Mouse (Mus musculus): Measurements from ENCODE around the gene Rbfox3. TPM values are rescaled to one million over a fixed set of nuclear protein-coding genes. Genes with fewer than 3 reads are reported as not detected.

Gene Rbfox3
- polyA plus RNA-seq, 1 experiment from 2014 or later, result 0.13 TPM

- 18% methylated on average over 12 of the region's 12 CpGs for WGBS
- Histone ChIP-seq H3K4me1 (ENCODE audit: insufficient read depth) (no peaks in the 10 kb centered on the region), H3K36me3 (ENCODE audit: insufficient read depth) (no peaks in the 10 kb centered on the region), H3K9me3 (ENCODE audit: low read depth, low read length) (no peaks in the 10 kb centered on the region), H3K27me3 (ENCODE audit: insufficient read depth, low read length) (peaks cover 62% of the 10 kb centered on the region), H3K9ac (no peak overlapping the region), H3K4me3 (ENCODE audit: low read depth, low read length) (no peak overlapping the region), H3K4me2 (no peak overlapping the region), H3K27ac (ENCODE audit: low read depth) (no peak overlapping the region)
- ATAC-seq (ENCODE audit: insufficient read depth) (no peak), DNase-seq (peak; percentile 55)
- TF ChIP-seq CTCF (IDR thresholded peaks at IDR 0.05; ENCODE audit: low read depth), result no peak
Observed at GRCm38 (mm10) chr11:118906131-118906823, 5.1 kb downstream of the Rbfox3 start.

- no peak overlapping the region for H3K9ac ChIP-seq
- 27% methylated on average over 11 of the region's 11 CpGs for WGBS
- H3K27me3 ChIP-seq (ENCODE audit: insufficient read depth, low read length), result peaks cover 57% of the 10 kb centered on the region
- H3K4me3 ChIP-seq (ENCODE audit: low read depth, low read length), result no peak overlapping the region
- H3K9me3 ChIP-seq (ENCODE audit: low read depth, low read length), result no peaks in the 10 kb centered on the region
- no peak for TF ChIP-seq CTCF (IDR thresholded peaks at IDR 0.05; ENCODE audit: low read depth)
- ATAC-seq (ENCODE audit: insufficient read depth) (no peak), DNase-seq (no peak)
- H3K4me2 ChIP-seq, result no peak overlapping the region
- H3K27ac ChIP-seq (ENCODE audit: low read depth), result no peak overlapping the region
- H3K36me3 ChIP-seq (ENCODE audit: insufficient read depth), result no peaks in the 10 kb centered on the region
- H3K4me1 ChIP-seq (ENCODE audit: insufficient read depth), result no peaks in the 10 kb centered on the region
Observed at GRCm38 (mm10) chr11:118905656-118906055, 5.7 kb downstream of the Rbfox3 start.

GRCm38 (mm10) chr11:118904253-118904652 is 7.1 kb downstream of the Rbfox3 start:
- peaks cover 50% of the 10 kb centered on the region for H3K27me3 ChIP-seq (ENCODE audit: insufficient read depth, low read length)
- TF ChIP-seq CTCF (IDR thresholded peaks at IDR 0.05; ENCODE audit: low read depth), result no peak
- no peaks in the 10 kb centered on the region for H3K36me3 ChIP-seq (ENCODE audit: insufficient read depth)

GRCm38 (mm10) chr11:118899771-118900545 is 11.4 kb downstream of the Rbfox3 start:
- no peak overlapping the region for H3K27ac ChIP-seq (ENCODE audit: low read depth)
- ATAC-seq (ENCODE audit: insufficient read depth) (no peak), DNase-seq (no peak)
- H3K36me3 ChIP-seq (ENCODE audit: insufficient read depth), result no peaks in the 10 kb centered on the region
- 31% methylated on average over 26 of the region's 26 CpGs for WGBS
- peaks cover 10% of the 10 kb centered on the region for H3K27me3 ChIP-seq (ENCODE audit: insufficient read depth, low read length)
- TF ChIP-seq CTCF (IDR thresholded peaks at IDR 0.05; ENCODE audit: low read depth), result no peak
- H3K9me3 ChIP-seq (ENCODE audit: low read depth, low read length), result no peaks in the 10 kb centered on the region
- no peak overlapping the region for H3K4me2 ChIP-seq
- no peaks in the 10 kb centered on the region for H3K4me1 ChIP-seq (ENCODE audit: insufficient read depth)
- H3K9ac ChIP-seq, result no peak overlapping the region
- no peak overlapping the region for H3K4me3 ChIP-seq (ENCODE audit: low read depth, low read length)

More at GRCm38 (mm10) chr11:118904253-118904652, 7.1 kb downstream of the Rbfox3 start:
- Histone ChIP-seq H3K9me3 (ENCODE audit: low read depth, low read length) (no peaks in the 10 kb centered on the region), H3K4me1 (ENCODE audit: insufficient read depth) (no peaks in the 10 kb centered on the region), H3K9ac (no peak overlapping the region), H3K4me2 (no peak overlapping the region), H3K27ac (ENCODE audit: low read depth) (no peak overlapping the region), H3K4me3 (ENCODE audit: low read depth, low read length) (no peak overlapping the region)
- ATAC-seq (ENCODE audit: insufficient read depth) (no peak), DNase-seq (no peak)
- 85% methylated on average over 6 of the region's 6 CpGs for WGBS

DNA sequence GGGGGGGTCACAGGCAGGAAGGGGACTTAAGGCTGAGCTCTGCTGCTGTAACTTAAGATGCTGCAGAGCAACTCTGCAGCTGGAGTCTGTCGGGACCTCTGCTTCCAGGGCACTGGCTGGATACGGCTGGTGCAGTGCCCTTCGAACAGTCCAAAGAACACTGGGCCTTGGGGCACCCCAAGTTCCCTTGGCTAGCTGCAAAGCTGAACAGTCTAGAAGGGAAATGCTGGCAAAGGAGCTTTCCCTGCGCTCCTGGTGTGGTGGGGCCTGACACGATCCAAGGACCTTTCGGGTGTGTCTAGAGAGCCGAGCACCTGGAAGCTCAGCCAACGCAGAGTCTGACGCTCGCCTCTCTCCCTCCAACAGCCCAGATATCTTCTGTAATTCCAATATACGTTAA is 12.8 kb downstream of the Rbfox3 start:
- DNase-seq, result no peak

GRCm38 (mm10) chr11:118898156-118898555 is 13.2 kb downstream of the Rbfox3 start:
- no peaks in the 10 kb centered on the region for H3K9me3 ChIP-seq (ENCODE audit: low read depth, low read length)
- H3K27me3 ChIP-seq (ENCODE audit: insufficient read depth, low read length), result peaks cover 9% of the 10 kb centered on the region; the same call in 1 of the 2 replicates
- no peak overlapping the region for H3K4me2 ChIP-seq
- H3K36me3 ChIP-seq (ENCODE audit: insufficient read depth), result no peaks in the 10 kb centered on the region
- ATAC-seq (ENCODE audit: insufficient read depth) (no peak), DNase-seq (no peak)
- H3K9ac ChIP-seq, result no peak overlapping the region
- no peak overlapping the region for H3K27ac ChIP-seq (ENCODE audit: low read depth)
- H3K4me1 ChIP-seq (ENCODE audit: insufficient read depth), result no peaks in the 10 kb centered on the region
- no peak for TF ChIP-seq CTCF (IDR thresholded peaks at IDR 0.05; ENCODE audit: low read depth)
- no peak overlapping the region for H3K4me3 ChIP-seq (ENCODE audit: low read depth, low read length)
- 50% methylated on average over 10 of the region's 10 CpGs for WGBS

More for the DNA sequence above, 12.8 kb downstream of the Rbfox3 start:
- no peaks in the 10 kb centered on the region for H3K36me3 ChIP-seq (ENCODE audit: insufficient read depth)
- H3K4me1 ChIP-seq (ENCODE audit: insufficient read depth), result no peaks in the 10 kb centered on the region
- H3K9ac ChIP-seq, result no peak overlapping the region
- no peaks in the 10 kb centered on the region for H3K9me3 ChIP-seq (ENCODE audit: low read depth, low read length)
- H3K27ac ChIP-seq (ENCODE audit: low read depth), result no peak overlapping the region
- no peak overlapping the region for H3K4me3 ChIP-seq (ENCODE audit: low read depth, low read length)
- peaks cover 9% of the 10 kb centered on the region; the same call in 1 of the 2 replicates for H3K27me3 ChIP-seq (ENCODE audit: insufficient read depth, low read length)
- ATAC-seq (ENCODE audit: insufficient read depth), result no peak
- WGBS, result 64% methylated on average over 11 of the region's 11 CpGs
- TF ChIP-seq CTCF (IDR thresholded peaks at IDR 0.05; ENCODE audit: low read depth), result no peak
- H3K4me2 ChIP-seq, result no peak overlapping the region
